Mouse (Mus musculus): ENCODE measurements around the gene Glcci1.

Glcci1 gene

GRCm38 (mm10) chr6:8556849-8557571, 47.6 kb downstream of the Glcci1 start:
- no peaks in the 10 kb centered on the region for H3K27me3 ChIP-seq (ENCODE audit: control insufficient read depth, insufficient read depth, low read length, poor library complexity, severe bottlenecking)
- 0 out of 2 replicates have a peak, but pooled peaks cover 2% of the 10 kb centered on the region for H3K36me3 ChIP-seq (ENCODE audit: control insufficient read depth, insufficient read depth, low read length, poor library complexity, severe bottlenecking)
- DNase-seq (ENCODE audit: low read depth, low spot score), result no peak

- DNase-seq (ENCODE audit: low read depth, low spot score), result no peak
- Histone ChIP-seq H3K27me3 (ENCODE audit: control insufficient read depth, insufficient read depth, low read length, poor library complexity, severe bottlenecking) (no peaks in the 10 kb centered on the region), H3K36me3 (ENCODE audit: control insufficient read depth, insufficient read depth, low read length, poor library complexity, severe bottlenecking) (peaks cover 2% of the 10 kb centered on the region; the same call in 1 of the 2 replicates)
These were observed 51.3 kb downstream of the Glcci1 start for GRCm38 (mm10) chr6:8560682-8561081.

GRCm38 (mm10) chr6:8582377-8582776, 73.0 kb downstream of the Glcci1 start:
- DNase-seq (ENCODE audit: low read depth, low spot score), result no peak
- H3K27me3 ChIP-seq (ENCODE audit: control insufficient read depth, insufficient read depth, low read length, poor library complexity, severe bottlenecking), result no peaks in the 10 kb centered on the region

GRCm38 (mm10) chr6:8583892-8584291, 74.5 kb downstream of the Glcci1 start:
- Histone ChIP-seq H3K36me3 (ENCODE audit: control insufficient read depth, insufficient read depth, low read length, poor library complexity, severe bottlenecking) (peaks cover 10% of the 10 kb centered on the region), H3K27me3 (ENCODE audit: control insufficient read depth, insufficient read depth, low read length, poor library complexity, severe bottlenecking) (no peaks in the 10 kb centered on the region)
- no peak for DNase-seq (ENCODE audit: low read depth, low spot score)

More at GRCm38 (mm10) chr6:8582377-8582776, 73.0 kb downstream of the Glcci1 start:
- peaks cover 10% of the 10 kb centered on the region for H3K36me3 ChIP-seq (ENCODE audit: control insufficient read depth, insufficient read depth, low read length, poor library complexity, severe bottlenecking)

- DNase-seq (ENCODE audit: low read depth, low spot score), result no peak
- peaks cover 12% of the 10 kb centered on the region for H3K36me3 ChIP-seq (ENCODE audit: control insufficient read depth, insufficient read depth, low read length, poor library complexity, severe bottlenecking)
- no peaks in the 10 kb centered on the region for H3K27me3 ChIP-seq (ENCODE audit: control insufficient read depth, insufficient read depth, low read length, poor library complexity, severe bottlenecking)
These were observed 82.3 kb downstream of the Glcci1 start for GRCm38 (mm10) chr6:8591665-8592064.

GRCm38 (mm10) chr6:8617369-8617768, 108.0 kb downstream of the Glcci1 start:
- peak; percentile 24 for DNase-seq (ENCODE audit: low read depth, low spot score)
- Histone ChIP-seq H3K36me3 (ENCODE audit: control insufficient read depth, insufficient read depth, low read length, poor library complexity, severe bottlenecking) (no peaks in the 10 kb centered on the region), H3K27me3 (ENCODE audit: control insufficient read depth, insufficient read depth, low read length, poor library complexity, severe bottlenecking) (no peaks in the 10 kb centered on the region)

- no peak for DNase-seq (ENCODE audit: low read depth, low spot score)
These were observed 110.4 kb downstream of the Glcci1 start for GRCm38 (mm10) chr6:8619582-8620350.

GRCm38 (mm10) chr6:8623045-8623444, 113.6 kb downstream of the Glcci1 start:
- Histone ChIP-seq H3K27me3 (ENCODE audit: control insufficient read depth, insufficient read depth, low read length, poor library complexity, severe bottlenecking) (no peaks in the 10 kb centered on the region), H3K36me3 (ENCODE audit: control insufficient read depth, insufficient read depth, low read length, poor library complexity, severe bottlenecking) (no peaks in the 10 kb centered on the region)
- peak; percentile 37 for DNase-seq (ENCODE audit: low read depth, low spot score)

More at GRCm38 (mm10) chr6:8619582-8620350, 110.4 kb downstream of the Glcci1 start:
- Histone ChIP-seq H3K27me3 (ENCODE audit: control insufficient read depth, insufficient read depth, low read length, poor library complexity, severe bottlenecking) (no peaks in the 10 kb centered on the region), H3K36me3 (ENCODE audit: control insufficient read depth, insufficient read depth, low read length, poor library complexity, severe bottlenecking) (no peaks in the 10 kb centered on the region)

GRCm38 (mm10) chr6:8628226-8628625, 118.8 kb downstream of the Glcci1 start:
- no peak for DNase-seq (ENCODE audit: low read depth, low spot score)
- H3K27me3 ChIP-seq (ENCODE audit: control insufficient read depth, insufficient read depth, low read length, poor library complexity, severe bottlenecking), result no peaks in the 10 kb centered on the region
- no peaks in the 10 kb centered on the region for H3K36me3 ChIP-seq (ENCODE audit: control insufficient read depth, insufficient read depth, low read length, poor library complexity, severe bottlenecking)

GRCm38 (mm10) chr6:8628715-8629267, 119.4 kb downstream of the Glcci1 start:
- no peaks in the 10 kb centered on the region for H3K27me3 ChIP-seq (ENCODE audit: control insufficient read depth, insufficient read depth, low read length, poor library complexity, severe bottlenecking)
- no peak for DNase-seq (ENCODE audit: low read depth, low spot score)
- no peaks in the 10 kb centered on the region for H3K36me3 ChIP-seq (ENCODE audit: control insufficient read depth, insufficient read depth, low read length, poor library complexity, severe bottlenecking)

- Histone ChIP-seq H3K27me3 (ENCODE audit: control insufficient read depth, insufficient read depth, low read length, poor library complexity, severe bottlenecking) (no peaks in the 10 kb centered on the region), H3K36me3 (ENCODE audit: control insufficient read depth, insufficient read depth, low read length, poor library complexity, severe bottlenecking) (no peaks in the 10 kb centered on the region)
- DNase-seq (ENCODE audit: low read depth, low spot score), result no peak
These were observed 121.1 kb downstream of the Glcci1 start for GRCm38 (mm10) chr6:8630531-8630930.

- Histone ChIP-seq H3K27me3 (ENCODE audit: control insufficient read depth, insufficient read depth, low read length, poor library complexity, severe bottlenecking) (no peaks in the 10 kb centered on the region), H3K36me3 (ENCODE audit: control insufficient read depth, insufficient read depth, low read length, poor library complexity, severe bottlenecking) (no peaks in the 10 kb centered on the region)
- no peak for DNase-seq (ENCODE audit: low read depth, low spot score)
These were observed 122.0 kb downstream of the Glcci1 start for GRCm38 (mm10) chr6:8631362-8631761.

- no peaks in the 10 kb centered on the region for H3K36me3 ChIP-seq (ENCODE audit: control insufficient read depth, insufficient read depth, low read length, poor library complexity, severe bottlenecking)
- peak; percentile 86 for DNase-seq (ENCODE audit: low read depth, low spot score)
- no peaks in the 10 kb centered on the region for H3K27me3 ChIP-seq (ENCODE audit: control insufficient read depth, insufficient read depth, low read length, poor library complexity, severe bottlenecking)
These were observed 122.7 kb downstream of the Glcci1 start for GRCm38 (mm10) chr6:8631986-8632632.

GRCm38 (mm10) chr6:8632701-8633100, 123.3 kb downstream of the Glcci1 start:
- Histone ChIP-seq H3K27me3 (ENCODE audit: control insufficient read depth, insufficient read depth, low read length, poor library complexity, severe bottlenecking) (no peaks in the 10 kb centered on the region), H3K36me3 (ENCODE audit: control insufficient read depth, insufficient read depth, low read length, poor library complexity, severe bottlenecking) (no peaks in the 10 kb centered on the region)
- peak; percentile 23 for DNase-seq (ENCODE audit: low read depth, low spot score)

Data from splenic B cell, adult 2 months (primary cell).